Mouse (Mus musculus) skeletal muscle tissue, adult 2 months (tissue): ENCODE data around the gene Zcchc4.

ENCODE experiments used
- DNase-seq: peaks from one replicate; pipeline ENCODE4 v3.0.0-alpha.2; 2012; ENCODE audit warnings: low read depth, low spot score

Gene Zcchc4

DNA sequence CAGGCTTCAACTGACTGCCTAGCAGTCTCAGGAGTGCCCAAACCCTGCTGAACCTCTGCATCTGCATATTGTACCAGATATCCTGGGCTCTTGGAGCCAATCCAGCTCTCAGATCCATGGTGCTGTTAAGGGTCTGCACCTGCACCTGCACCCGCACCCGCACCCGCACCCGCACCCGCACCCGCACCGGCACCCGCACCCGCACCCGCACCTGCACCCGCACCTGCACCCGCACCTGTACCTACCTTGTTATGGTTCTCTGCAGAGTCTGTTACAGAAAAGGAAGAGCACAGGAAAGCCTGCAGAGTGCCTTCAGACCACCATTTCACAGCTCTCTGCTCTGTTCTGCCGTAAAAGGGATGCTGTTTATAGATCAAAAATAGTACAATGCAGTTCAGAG lies 96.8 kb downstream of the Zcchc4 start:
- DNase-seq: no peak
